Mouse (Mus musculus): Measurements from ENCODE around the gene Vcl.

The Vcl gene

DNA sequence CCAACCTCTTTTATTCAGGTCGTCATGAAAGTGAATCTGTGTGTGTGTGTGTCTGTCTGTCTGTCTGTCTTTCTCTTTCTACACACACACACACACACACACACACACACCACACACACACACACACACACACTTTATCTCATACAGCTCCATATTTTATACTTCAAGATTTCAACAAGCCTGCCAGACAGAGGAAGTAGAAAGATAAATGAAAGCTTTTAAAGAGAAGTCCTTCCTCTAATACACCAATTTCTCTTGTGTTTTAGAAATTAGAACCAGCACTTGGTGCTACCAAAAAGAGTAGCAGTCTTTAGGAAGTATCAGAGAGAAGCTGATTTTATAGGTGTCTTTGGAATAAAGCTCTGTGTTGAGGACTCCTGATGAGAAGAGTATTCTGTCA lies 9.7 kb downstream of the Vcl start:
- DNase-seq (ENCODE audit: low read depth, low spot score): no peak

DNA sequence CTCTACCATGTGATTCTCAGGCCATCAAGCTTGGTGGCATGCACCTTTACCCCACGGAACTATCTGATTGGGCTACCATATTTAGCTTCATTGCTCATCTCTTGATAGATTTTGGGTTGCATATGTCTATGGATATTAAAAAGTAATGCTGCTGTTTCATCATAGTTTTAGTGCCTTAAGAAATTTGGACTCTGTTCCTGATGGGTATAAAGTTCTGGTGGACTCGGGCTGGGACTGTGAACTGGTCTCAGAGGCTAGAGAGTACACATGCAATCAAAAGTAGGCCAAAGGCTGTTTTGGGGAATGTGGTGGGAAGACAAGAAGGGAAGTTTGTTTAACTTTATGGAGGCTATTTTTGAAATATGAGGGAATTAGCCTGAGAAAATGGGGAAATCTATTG lies 16.1 kb downstream of the Vcl start:
- DNase-seq (ENCODE audit: low read depth, low spot score): no peak

DNA sequence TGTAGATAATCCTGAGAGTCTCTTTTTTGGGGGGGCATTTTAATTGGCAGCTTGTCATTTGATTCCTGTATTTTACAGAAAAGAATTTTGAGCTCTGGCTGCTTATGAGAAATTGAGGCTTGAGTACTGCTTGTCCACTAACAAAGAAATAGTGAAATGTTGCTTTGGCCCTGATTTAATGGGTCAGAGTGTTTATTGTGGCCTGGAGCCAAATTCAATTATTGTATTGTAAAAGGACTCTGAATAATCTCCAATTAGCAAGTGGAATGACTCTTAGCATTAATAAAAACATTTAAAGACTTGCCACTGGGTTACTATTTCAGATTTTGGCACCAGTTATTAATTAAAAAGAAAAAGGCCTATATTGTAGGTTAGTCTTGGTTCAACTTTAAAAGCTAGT lies 26.8 kb downstream of the Vcl start:
- DNase-seq (ENCODE audit: low read depth, low spot score): no peak

DNA sequence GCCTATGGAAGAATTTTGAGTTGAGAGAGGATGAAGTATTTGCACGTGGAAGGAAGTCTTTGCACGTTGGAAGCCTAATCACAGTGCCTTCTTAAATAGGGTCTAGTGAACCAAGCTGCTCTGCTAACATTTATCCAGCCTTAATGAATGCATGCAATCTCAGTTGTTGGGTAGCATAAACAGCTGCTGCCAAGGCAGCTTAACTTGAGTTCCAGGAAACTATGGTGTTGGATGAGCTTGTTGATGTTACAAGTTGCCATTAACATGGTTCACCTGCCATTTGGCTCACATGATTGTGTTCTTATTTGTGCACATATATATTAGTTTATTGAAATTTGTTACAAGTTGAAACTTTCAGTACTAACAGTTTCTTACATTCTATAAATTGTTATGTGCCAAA lies 29.8 kb downstream of the Vcl start:
- DNase-seq (ENCODE audit: low read depth, low spot score): no peak

DNA sequence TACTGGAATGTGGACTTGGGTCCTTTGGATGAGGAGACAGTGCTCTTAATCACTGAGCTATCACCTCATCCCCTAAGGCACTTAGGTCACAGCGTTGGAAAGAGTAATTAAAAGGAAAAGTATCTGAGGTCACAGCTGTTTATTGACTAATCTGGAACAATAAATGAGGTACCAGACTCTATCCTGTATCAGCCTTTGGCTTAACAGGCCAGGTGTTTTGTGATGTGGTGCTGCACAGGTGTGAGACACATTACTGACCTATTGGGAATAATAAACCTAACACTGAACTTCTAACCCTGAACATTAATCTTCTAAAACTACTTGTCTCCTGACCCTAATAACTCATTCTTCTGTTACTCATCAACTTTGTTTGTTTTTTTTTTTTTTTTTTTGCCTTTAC lies 33.3 kb downstream of the Vcl start:
- no peak for DNase-seq (ENCODE audit: low read depth, low spot score)

DNA sequence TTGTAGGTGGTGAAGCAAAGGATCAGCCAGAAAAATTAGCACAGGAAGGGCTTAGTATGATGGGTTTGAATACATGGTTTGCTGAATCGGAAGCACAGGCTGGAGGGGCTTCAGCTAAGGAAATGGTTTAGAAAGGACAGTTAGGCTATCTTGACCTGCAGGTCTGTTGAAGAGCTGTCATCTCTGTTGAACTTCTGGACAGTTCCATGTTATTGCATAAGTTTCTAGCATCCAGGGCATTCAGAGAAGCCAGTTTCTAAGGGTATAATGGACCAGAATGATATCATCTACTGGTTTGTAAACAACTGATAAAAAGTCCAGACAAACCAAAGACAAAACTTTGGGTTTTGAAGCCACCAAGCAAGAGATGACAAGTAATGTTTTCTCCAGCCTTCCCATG lies 33.7 kb downstream of the Vcl start:
- DNase-seq (ENCODE audit: low read depth, low spot score): no peak

DNA sequence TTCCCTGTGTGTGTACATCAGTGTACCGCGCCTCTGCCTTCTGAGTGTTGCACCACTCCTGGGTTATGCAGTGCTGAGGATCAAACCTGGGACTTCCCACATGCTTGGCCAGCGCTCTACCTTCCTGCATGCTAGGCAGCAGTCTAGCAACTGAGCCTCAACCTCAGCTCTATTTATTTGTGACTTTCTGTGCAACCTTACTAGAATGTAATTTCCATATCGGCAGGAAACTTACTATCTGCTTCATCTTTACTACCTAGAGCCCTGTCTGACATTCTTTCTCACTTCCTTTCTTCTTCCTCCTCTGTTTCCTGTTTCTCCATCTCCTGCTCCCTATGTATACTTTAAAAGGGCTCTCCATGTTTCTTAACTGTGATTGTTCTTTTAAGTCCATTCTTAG lies 34.7 kb downstream of the Vcl start:
- no peak for DNase-seq (ENCODE audit: low read depth, low spot score)

DNA sequence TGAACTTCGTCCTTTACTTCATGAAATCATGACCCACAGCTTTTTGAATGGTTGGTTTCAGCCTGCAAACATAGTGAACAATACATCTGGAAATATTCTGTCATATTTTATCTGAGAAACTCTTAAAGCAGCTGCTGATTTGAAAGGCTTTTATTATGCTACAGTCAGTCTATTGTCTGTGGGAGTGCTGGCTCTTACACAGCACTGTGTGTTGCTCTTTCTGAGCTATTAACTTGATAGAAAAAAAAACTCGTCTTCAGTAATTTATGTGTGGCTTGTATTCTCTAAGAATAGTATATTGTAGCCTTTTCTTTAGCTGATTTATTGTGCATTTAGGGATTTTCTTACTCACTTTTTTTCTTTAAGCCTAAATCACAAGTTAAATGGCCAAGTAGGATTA lies 35.1 kb downstream of the Vcl start:
- no peak for DNase-seq (ENCODE audit: low read depth, low spot score)

DNA sequence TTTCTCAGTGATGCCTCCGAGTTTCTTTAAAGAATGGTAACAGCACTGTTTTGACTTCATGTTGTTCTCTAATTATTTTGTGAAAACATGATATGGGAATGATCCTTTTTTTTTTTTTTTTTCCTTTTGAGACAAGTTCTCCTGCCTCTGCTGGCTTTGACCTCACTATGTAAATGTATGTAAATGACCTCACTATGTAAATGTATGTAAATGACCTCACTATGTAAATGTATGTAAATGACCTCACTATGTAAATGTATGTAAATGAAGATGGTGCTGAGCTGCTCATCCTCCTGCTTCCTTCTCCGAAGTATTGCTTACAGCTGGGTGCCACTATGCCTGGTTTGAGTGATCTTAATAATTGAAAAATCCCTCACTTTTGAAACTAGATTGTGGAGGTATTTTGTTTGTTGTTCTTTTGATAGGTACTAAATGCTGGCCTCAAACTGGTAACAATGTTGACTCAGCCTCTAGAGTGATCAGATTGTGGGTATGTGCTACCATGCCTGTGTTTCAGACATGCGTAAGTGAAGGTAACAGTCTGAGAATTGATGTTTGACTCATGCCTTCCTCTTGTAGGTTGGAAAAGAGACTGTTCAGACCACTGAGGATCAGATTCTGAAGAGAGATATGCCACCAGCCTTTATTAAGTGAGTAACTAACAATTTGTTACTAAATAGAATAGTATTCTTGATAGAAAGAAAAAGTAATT lies 37.9 kb downstream of the Vcl start:
- peak; percentile 34 for DNase-seq (ENCODE audit: low read depth, low spot score)

DNA sequence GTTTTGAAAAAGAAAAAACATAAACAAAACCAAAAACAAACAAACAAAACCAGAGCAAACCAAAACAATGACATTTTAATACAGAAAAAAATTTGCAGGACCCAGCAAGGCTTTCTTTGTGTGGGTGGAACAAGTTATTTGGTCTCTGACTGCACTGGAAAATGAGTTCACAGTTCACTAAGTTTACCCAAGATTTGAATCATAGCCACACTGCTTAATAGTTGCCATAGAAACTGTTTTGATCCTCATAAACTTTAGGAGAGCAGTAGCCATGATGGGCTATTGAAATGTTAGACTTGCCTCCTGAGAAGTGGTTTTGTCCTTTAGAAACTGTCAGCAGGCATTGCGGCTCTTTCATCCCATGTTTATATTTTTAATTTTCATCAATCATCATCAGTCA lies 39.9 kb downstream of the Vcl start:
- DNase-seq (ENCODE audit: low read depth, low spot score): no peak

DNA sequence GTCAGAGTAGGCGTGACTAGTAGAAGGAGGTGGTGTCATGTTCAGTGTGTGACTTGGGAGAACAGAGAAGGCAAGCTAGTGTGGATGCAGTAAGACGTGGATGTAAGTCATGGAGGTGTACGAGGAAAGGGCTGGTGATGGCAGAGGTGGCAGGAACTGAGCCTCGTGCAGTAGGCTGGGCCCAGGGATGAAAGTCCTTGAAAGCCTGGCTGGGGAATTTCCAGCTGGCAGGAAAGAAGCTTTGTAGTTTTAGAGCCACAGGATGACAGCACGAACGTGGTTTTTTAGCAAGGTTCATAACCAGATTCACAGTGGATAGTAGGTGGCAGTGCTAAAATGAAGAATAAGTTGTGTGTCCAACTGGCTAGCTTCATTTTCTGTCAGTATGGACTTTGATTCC lies 41.2 kb downstream of the Vcl start:
- no peak for DNase-seq (ENCODE audit: low read depth, low spot score)

DNA sequence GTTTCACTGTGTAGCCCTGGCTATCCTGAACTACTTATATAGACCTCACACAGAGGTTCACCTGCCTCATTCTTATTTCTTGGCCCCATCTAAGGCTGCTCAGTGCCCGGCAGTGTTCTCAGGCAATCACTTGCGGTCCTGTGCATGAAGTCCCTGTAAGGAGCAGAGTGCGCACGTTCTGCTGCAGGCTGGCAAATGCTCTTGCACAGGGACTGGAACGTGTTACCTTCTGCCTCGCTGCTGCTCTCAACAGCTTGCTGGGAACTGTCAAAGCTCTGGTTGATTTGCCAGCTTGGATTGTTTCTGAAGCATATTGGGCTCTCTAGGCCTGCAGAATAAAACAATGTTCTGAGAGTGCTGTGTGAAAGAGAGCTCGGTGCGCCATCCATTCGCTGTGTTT lies 41.7 kb downstream of the Vcl start:
- no peak for DNase-seq (ENCODE audit: low read depth, low spot score)

DNA sequence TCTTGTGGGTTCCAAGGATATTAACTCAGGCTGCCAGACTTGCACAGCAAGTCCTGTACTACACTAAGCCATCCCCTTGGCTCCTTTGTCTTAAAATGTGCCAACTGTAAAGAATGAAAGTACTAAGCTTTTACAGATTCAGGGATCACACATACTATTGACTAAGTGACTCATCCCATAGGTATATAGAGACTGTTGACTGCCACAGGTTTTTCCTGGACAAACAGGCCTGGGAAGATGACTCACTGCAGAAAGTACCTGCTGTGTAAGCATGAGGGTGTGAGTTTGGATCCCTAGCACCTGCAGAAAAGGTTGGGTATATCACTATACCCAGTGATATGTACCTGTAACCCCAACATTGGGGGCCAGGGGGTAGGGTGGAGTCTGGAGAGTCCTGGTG lies 44.6 kb downstream of the Vcl start:
- no peak for DNase-seq (ENCODE audit: low read depth, low spot score)

DNA sequence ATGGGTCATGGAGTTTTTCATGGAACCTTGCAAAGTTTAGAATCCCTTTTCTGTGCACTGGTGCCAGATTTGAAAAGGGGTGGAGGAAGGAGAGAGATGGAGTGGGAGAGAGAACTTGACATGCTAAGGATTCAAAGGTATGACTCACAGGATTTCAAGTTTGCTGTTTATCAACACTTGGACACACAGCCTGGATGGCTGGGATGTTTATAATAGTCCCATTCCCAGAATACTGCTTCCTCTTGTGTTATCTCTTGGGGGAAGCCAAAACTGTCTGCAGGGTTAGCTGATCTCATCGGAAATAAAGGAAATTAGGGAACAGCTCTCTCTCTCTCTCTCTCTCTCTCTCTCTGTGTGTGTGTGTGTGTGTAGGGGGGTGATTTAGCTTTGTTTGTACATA lies 47.5 kb downstream of the Vcl start:
- DNase-seq (ENCODE audit: low read depth, low spot score): no peak

DNA sequence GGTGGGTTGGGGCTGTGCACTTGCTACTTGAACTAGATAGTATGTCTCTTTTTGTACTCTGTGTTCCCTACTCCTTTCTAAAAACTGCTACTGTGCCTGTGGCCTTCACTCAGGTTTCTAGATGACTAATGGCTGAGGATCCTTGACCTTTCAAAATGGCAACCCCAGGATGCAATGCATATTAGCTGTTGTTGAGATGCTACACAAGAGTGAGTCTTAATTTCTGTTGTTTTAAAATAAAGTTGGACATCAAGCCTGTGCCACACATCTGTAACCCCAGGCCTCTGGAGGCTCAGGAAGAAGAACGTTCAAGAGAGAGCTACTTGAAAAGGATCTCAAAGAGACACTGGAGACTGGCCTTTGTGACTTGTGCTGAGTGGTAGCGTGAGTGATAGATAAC lies 48.5 kb downstream of the Vcl start:
- DNase-seq (ENCODE audit: low read depth, low spot score): no peak

DNA sequence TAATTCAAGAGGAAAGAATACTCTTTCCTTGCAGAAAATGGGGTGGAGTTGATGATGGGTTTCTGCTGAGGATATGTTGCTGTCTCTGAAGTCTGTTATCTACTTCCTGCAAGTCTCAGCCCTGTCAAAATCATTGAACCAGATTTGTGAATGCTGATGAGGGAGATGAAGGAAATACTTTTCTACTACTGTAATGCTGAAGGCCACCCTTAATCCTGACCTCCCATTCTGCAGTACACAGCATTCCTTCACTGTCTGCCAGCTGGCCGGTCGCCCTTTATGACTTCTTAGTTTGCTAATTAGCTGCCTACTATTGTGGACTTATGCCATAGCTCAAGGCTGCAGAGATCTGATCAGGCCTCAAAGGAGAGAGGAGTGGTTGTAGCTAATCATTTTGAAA lies 54.6 kb downstream of the Vcl start:
- DNase-seq (ENCODE audit: low read depth, low spot score): no peak

DNA sequence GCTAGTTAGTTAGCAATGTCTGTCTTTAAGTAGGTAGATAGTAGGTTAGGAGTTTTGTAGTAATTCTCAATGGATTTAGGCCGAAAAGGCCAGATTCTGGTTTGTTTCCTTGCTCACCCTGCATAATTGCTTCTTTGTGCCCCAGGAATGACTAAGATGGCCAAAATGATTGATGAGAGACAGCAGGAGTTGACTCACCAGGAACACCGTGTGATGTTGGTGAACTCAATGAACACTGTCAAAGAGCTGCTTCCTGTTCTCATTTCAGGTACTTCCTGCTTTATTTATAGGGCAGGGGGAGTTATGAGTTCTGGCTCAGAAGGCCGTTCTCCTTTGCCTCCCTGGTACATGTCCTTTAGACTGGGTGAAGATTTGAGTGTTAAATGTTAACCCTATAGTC lies 56.3 kb downstream of the Vcl start:
- no peak for DNase-seq (ENCODE audit: low read depth, low spot score)

DNA sequence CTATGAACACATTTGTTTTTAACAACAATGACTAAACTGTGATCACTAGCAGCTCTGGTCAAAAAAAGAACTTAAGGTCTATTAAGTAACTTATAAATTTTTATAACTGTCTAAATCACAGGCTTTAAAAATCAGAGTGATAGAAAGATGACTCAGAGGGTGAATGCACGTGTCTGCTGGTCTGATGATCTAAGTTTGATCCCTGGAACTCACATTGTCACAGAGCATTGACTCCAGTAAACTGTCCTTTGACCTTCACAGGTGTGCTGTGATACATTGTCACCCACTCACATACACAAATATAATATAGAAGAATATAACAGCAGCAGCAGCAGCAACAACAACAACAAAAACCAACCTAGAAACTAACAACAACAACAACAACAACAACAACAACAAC lies 62.3 kb downstream of the Vcl start:
- no peak for DNase-seq (ENCODE audit: low read depth, low spot score)

DNA sequence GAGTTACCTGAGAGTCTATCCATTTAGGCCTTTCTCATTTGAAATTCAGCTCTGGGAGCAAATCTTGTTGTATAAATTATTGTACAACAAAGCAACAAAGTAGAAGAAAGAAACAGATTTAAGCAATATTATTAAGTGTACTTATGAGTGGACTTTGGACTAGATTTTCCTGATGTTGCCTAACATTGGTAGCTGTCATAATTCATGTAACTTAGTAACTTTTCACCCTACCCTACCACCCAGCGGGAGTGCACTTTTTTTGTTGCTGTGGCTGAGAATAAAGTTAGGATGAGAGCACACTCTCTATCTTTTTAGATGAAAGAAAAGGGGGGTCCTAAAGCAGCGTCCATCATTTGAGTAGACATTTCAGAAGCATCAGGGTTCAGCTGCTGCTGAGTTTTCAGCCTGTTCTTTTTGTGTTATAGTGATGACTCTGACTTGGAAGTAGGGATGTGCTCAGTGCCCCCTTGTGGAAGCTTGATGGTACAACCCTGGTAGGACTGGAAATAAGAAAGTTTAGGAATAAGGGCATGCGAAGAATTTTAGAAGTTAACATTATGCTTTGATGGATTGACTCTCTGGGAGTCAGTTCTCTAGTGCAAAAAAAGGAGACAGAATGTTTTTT lies 64.0 kb downstream of the Vcl start:
- DNase-seq (ENCODE audit: low read depth, low spot score): peak; percentile 64

DNA sequence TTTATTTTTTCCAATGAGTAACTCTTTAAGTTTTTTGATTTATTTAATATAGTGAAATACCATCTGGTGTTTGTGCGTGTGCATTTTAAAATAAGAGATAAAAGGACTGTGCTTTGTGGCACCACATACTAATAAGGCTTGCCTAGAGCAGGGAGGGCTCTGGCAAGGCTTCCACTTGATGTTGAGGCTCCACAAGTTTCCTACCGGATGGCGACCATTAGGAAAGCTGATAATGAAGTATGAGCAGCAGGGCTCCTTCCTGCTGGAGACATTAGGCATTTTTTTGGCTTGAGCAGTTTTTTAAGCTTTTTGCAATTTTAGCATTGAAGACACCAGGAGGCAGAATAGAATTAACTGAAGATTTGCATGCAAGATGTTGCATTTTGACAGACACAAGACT lies 65.3 kb downstream of the Vcl start:
- DNase-seq (ENCODE audit: low read depth, low spot score): no peak

DNA sequence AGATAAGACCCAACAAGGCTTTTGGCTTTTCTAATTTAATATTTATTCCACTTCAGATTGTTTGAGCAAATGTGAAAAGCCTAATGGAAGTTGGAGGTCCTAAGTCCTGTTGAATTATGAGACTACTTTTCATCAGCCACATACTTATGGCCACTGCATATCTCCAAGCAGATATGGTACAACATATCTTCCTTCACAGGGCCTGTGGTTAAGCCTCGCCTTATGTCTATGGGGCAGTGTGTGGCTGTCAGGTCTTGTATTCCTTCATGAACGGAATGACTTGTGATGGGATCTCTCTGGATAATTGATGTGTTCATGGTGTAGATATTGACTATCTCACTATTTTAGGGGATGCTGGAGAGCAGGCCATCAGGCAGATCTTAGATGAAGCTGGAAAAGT lies 66.3 kb downstream of the Vcl start:
- no peak for DNase-seq (ENCODE audit: low read depth, low spot score)

DNA sequence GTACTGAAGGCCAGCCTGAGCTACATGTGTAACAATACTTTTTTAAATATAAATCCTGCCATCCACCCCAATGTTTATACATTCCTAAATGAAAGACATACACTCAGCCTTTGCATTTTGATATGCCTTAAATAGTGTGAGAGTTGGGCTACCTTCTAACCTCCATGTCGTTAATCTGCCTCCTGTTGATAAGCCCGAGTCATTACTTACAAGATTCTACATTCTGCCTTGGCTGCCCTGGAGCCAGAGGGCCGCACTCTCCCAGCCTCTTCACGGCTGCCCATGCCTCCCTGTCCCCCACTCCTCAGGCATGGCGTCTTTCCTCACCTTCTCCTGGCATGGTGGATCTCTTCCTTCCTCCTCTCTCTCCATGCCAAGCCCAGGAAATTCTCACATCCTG lies 67.2 kb downstream of the Vcl start:
- no peak for DNase-seq (ENCODE audit: low read depth, low spot score)

DNA sequence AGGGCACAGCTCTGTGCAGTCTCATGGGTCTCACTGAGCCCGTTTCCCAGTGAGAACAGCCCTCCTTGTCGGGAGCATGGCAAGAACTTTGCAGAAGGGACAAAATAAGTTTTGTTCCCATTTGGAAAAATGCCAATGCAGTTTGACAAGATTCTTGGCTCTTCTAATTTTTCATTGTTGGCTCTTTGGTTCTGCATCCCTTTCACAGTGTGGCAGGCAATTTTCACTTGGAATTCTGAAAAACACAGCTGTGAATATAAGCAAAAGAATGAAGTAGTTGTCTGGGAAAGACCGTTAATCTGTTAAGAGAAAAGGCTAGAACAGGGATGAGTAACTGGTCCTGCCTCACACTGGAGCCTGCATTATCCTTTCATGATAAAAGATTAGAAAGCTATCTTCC lies 68.3 kb downstream of the Vcl start:
- no peak for DNase-seq (ENCODE audit: low read depth, low spot score)

DNA sequence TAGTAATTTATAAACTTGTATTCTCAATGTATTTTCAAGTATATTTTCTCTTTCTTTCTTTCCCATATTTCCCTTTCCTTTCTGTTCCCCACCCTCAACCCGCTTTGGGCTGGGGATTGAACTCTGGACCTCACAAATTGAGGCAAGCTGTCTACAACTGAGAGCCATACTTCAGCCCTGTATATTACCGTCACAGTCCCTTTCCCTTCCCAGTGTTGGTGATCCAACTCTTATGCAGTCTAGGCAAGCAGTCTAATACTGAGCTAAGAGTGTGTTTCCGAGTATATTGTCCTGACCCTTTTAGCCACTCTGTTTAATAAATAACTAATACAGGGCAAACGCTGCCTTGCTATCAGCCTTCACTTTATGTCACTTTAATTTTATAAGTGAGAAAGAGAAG lies 70.4 kb downstream of the Vcl start:
- DNase-seq (ENCODE audit: low read depth, low spot score): no peak
